Mouse (Mus musculus) left cerebral cortex, postnatal 36 days (tissue): ENCODE results near the gene Xrcc4. TPM values are rescaled to one million over a fixed set of nuclear protein-coding genes. Genes with fewer than 3 reads are reported as not detected.
A peak's percentile ranks its signal among the peaks of the same experiment; 100 is the strongest.
"Not testable (repeated sequence)": the region's sequence is repeated elsewhere in the genome, so short reads cannot be mapped to it uniquely, and the experiment has no call there.

Experiments
- DNase-seq, 2 experiments: peaks; one replicate each; pipeline ENCODE4 v3.0.0; 2021 to 2022; ENCODE audit warnings: low spot score in 2 of 2, mixed read lengths in 1 of 2
- intact Hi-C: fragments of 180-260 bp; cut with DNase I; formaldehyde crosslinking; loops from one replicate; pipeline ENCODE4 v1.15.1; 2025
- total RNA-seq, 2 experiments: library from RNA; stranded (reverse); gene quantifications; 2 replicates each; pipeline ENCODE4 v1.2.3; 2021

The Xrcc4 gene
- total RNA-seq, 2 experiments from 2014 or later, result 18.8 to 19.4 TPM

- intact Hi-C loops, result no loop called here
- DNase-seq, result no peak
These were observed 250.8 kb downstream of the Xrcc4 start for GRCm38 (mm10) chr13:89838635-89839034.

- no peak for DNase-seq
- intact Hi-C loops, result no loop called here
These were observed 254.9 kb downstream of the Xrcc4 start for GRCm38 (mm10) chr13:89834485-89834884.

GRCm38 (mm10) chr13:89833053-89833670 is 256.2 kb downstream of the Xrcc4 start:
- intact Hi-C loops, result no loop called here
- DNase-seq, result no peak

- DNase-seq, result no peak
- intact Hi-C loops, result no loop called here
These were observed 260.9 kb downstream of the Xrcc4 start for GRCm38 (mm10) chr13:89828429-89828970.

- intact Hi-C loops, result no loop called here
- no peak for DNase-seq
These were observed 261.6 kb downstream of the Xrcc4 start for GRCm38 (mm10) chr13:89827838-89828237.

- intact Hi-C loops, result no loop called here
- DNase-seq, result no peak
These were observed 274.9 kb downstream of the Xrcc4 start for GRCm38 (mm10) chr13:89814543-89814942.

- DNase-seq, result no peak
- intact Hi-C loops, result no loop called here
These were observed 277.2 kb downstream of the Xrcc4 start for GRCm38 (mm10) chr13:89812169-89812568.

GRCm38 (mm10) chr13:89809024-89809423 is 280.4 kb downstream of the Xrcc4 start:
- no peak for DNase-seq
- intact Hi-C loops, result no loop called here

GRCm38 (mm10) chr13:89801901-89802300 is 287.5 kb downstream of the Xrcc4 start:
- intact Hi-C loops, result no loop called here
- DNase-seq, result no peak

- no peak for DNase-seq
- intact Hi-C loops, result no loop called here
These were observed 291.7 kb downstream of the Xrcc4 start for GRCm38 (mm10) chr13:89797721-89798120.

GRCm38 (mm10) chr13:89791475-89791874 is 297.9 kb downstream of the Xrcc4 start:
- intact Hi-C loops, result no loop called here
- no peak for DNase-seq

GRCm38 (mm10) chr13:89782886-89783285 is 306.5 kb downstream of the Xrcc4 start:
- DNase-seq, result no peak
- intact Hi-C loops, result no loop called here

GRCm38 (mm10) chr13:89780276-89780675 is 309.1 kb downstream of the Xrcc4 start:
- intact Hi-C loops, result no loop called here
- no peak for DNase-seq

- intact Hi-C loops, result loop anchor here (2.0 kb wide), 1 partner anchor 1061 kb away; no protein-coding TSS in a partner anchor
These were observed 310.0 kb downstream of the Xrcc4 start for GRCm38 (mm10) chr13:89779208-89779911.

GRCm38 (mm10) chr13:89777764-89778163 is 311.6 kb downstream of the Xrcc4 start:
- DNase-seq, result no peak
- intact Hi-C loops, result loop anchor here (2.0 kb wide), 1 partner anchor 1063 kb away; no protein-coding TSS in a partner anchor

More at GRCm38 (mm10) chr13:89779208-89779911, 310.0 kb downstream of the Xrcc4 start:
- DNase-seq, result peak; percentile 31 to 37

GRCm38 (mm10) chr13:89777146-89777545 is 312.3 kb downstream of the Xrcc4 start:
- intact Hi-C loops, result no loop called here
- DNase-seq, result no peak

GRCm38 (mm10) chr13:89766551-89766950 is 322.9 kb downstream of the Xrcc4 start:
- intact Hi-C loops, result no loop called here
- DNase-seq, result no peak

GRCm38 (mm10) chr13:89765966-89766365 is 323.4 kb downstream of the Xrcc4 start:
- DNase-seq, result no peak
- intact Hi-C loops, result no loop called here

- intact Hi-C loops, result no loop called here
- no peak for DNase-seq
These were observed 327.1 kb downstream of the Xrcc4 start for GRCm38 (mm10) chr13:89762339-89762738.

GRCm38 (mm10) chr13:89756347-89756746 is 333.1 kb downstream of the Xrcc4 start:
- intact Hi-C loops, result no loop called here
- DNase-seq, result no peak

GRCm38 (mm10) chr13:89750562-89750961 is 338.8 kb downstream of the Xrcc4 start:
- intact Hi-C loops, DNase-seq: not testable (repeated sequence)
